Mouse (Mus musculus) testis, postnatal 14 days (tissue): ENCODE measurements at regions not wholly inside any gene's neighbourhood (a gene's known extent, or its start where the extent isn't known, plus 50 kb on each side); places are given as distances from the start of the nearest gene placed in this dataset.

Source experiments
- DNase-seq: peaks from one replicate; pipeline ENCODE4 v3.0.0; 2021; ENCODE audit warnings: low spot score

GRCm38 (mm10) chr6:39283761-39284415 is 77.3 kb upstream of the Kdm7a start:
- no peak for DNase-seq

GRCm38 (mm10) chr6:39278317-39278716 is 71.7 kb upstream of the Kdm7a start:
- DNase-seq, result no peak

GRCm38 (mm10) chr6:39274774-39275502 is 68.3 kb upstream of the Kdm7a start:
- no peak for DNase-seq

- DNase-seq, result no peak
Observed at GRCm38 (mm10) chr6:39273427-39273826, 66.8 kb upstream of the Kdm7a start.

GRCm38 (mm10) chr6:39270457-39270856 is 63.9 kb upstream of the Kdm7a start:
- DNase-seq, result no peak

GRCm38 (mm10) chr6:39269706-39270105 is 63.1 kb upstream of the Kdm7a start:
- DNase-seq, result peak; percentile 25

GRCm38 (mm10) chr6:39268647-39269428 is 62.2 kb upstream of the Kdm7a start:
- no peak for DNase-seq

- DNase-seq, result no peak
Observed at GRCm38 (mm10) chr6:39264722-39265121, 58.1 kb upstream of the Kdm7a start.

- DNase-seq, result no peak
Observed at GRCm38 (mm10) chr6:39263615-39264014, 57.0 kb upstream of the Kdm7a start.

- DNase-seq, result no peak
Observed at GRCm38 (mm10) chr6:39261951-39262350, 55.4 kb upstream of the Kdm7a start.

GRCm38 (mm10) chr6:39260480-39260879 is 53.9 kb upstream of the Kdm7a start:
- DNase-seq, result no peak

GRCm38 (mm10) chr6:39259129-39259528 is 52.5 kb upstream of the Kdm7a start:
- no peak for DNase-seq

- no peak for DNase-seq
Observed at GRCm38 (mm10) chr6:39258656-39259055, 52.1 kb upstream of the Kdm7a start.

GRCm38 (mm10) chr6:39257667-39258395 is 51.2 kb upstream of the Kdm7a start:
- no peak for DNase-seq

- DNase-seq, result peak; percentile 46
Observed at GRCm38 (mm10) chr6:39257111-39257571, 50.6 kb upstream of the Kdm7a start.

GRCm38 (mm10) chr6:39256304-39257103 is 49.9 kb upstream of the Kdm7a start:
- DNase-seq, result peak; percentile 75
